Mouse (Mus musculus): ENCODE data around the gene Mecom.

DNA sequence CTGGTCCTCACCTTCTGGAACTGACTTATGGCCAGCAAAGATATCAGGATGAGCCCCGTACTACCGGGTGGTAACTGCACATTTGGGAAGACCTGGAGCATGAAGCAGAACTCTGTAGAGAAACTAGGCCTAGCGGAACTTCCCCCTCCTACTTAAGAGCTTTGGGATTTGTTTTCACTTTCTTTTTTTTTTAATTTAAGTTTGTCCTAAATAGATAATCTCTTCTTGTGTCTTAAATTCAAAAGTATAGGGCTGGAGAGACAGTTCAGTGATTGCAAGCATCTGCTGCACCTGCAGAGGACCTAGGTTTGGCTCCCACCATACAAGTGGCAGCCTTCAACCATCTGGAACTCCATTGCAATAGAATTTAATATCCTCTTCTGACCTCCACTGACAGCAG, at the start of gene Mecom:
- no peak for TF ChIP-seq CTCF (conservative IDR thresholded peaks at IDR 0.05; ENCODE audit: low read length)
- TF ChIP-seq NANOG (IDR thresholded peaks at IDR 0.05; ENCODE audit: borderline replicate concordance, low read length): no peak

Measured in E14TG2a.4 (cell line).